Mouse (Mus musculus) megakaryocyte-erythroid progenitor cell, adult 5-6 weeks (primary cell): ENCODE measurements around the gene Ss18l1. TPM values are rescaled to one million over a fixed set of nuclear protein-coding genes. Genes with fewer than 3 reads are reported as not detected.

ENCODE experiments used
- ATAC-seq: replicated peaks from 2 replicates; pipeline ENCODE4 v1.8.0; 2016; ENCODE audit warnings: mild to moderate bottlenecking, inconsistent platforms; ENCODE audit not compliant: severe bottlenecking, poor library complexity, low FRiP score, low TSS enrichment
- total RNA-seq, 2 experiments: library from RNA; stranded (forward) in 1 of 2; stranded (reverse) in 1 of 2; fragments of 200-1000, 215-1000 nt in 1 of 2; fragments of >200 nt in 1 of 2; fragmentation: Nextera tagmentation in 1 of 2; gene quantifications; 2 replicates each; pipeline ENCODE4 v1.2.3; 2014 to 2017

Ss18l1 gene
- total RNA-seq (2014; fragmentation: Nextera tagmentation) (2.2 and 3.4 TPM in 2 replicates), total RNA-seq (2017) (2.3 and 4.0 TPM in 2 replicates)

DNA sequence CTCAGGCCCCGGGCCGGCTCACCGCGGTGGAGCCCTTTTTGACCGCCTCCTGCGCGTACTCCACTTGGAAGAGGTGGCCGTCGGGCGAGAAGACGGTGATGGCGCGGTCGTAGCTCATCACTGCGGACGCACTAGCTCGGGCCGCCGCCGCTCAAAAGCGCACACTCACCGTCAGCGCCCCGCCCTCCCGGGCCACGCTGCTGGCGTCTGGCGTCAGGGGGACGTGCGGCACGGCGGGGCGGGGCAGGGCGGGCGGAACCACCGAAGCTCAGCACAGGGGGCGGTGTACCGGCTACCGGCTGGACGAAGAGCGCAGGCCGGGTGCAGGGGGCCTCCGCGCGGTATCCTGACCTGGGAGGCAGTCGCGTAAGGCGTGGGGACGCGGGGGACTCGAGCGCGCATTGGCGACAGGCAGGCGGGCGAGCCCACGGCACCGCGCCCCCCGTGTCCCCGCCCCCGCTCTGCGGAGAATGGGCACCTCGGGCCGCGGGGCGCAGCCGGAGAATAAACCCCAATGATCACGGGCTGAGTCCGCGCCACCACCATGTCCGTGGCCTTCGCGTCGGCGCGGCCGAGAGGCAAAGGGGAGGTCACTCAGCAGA is at the start of gene Ss18l1, which contains the start of gene Psma7:
Ss18l1 (plus strand) TSS at position 254 of the 602 bp plus-strand sequence.
Psma7 (minus strand) TSS at position 178 of the 602 bp plus-strand sequence.
- peak; percentile 88 for ATAC-seq

DNA sequence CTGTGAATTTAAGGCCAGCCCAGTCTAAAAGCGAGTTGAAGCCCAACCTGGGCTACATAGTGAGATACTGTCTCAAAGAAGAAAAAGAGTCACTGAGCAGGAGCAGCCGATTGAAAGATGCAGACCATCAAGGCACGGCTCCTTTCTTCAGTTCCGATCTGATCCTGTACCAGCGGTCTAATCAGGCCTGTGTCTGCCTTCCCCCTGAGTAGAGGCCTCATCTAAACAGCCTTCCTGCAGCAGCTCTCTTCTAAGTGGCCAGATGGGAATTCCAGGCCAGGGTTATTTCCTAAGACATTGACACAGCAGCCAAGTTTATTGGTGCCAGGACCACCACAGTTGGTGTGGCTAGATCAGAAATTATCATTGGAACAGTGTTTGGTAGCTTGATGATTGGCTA is 49.2 kb upstream of the Ss18l1 start:
- no peak for ATAC-seq

DNA sequence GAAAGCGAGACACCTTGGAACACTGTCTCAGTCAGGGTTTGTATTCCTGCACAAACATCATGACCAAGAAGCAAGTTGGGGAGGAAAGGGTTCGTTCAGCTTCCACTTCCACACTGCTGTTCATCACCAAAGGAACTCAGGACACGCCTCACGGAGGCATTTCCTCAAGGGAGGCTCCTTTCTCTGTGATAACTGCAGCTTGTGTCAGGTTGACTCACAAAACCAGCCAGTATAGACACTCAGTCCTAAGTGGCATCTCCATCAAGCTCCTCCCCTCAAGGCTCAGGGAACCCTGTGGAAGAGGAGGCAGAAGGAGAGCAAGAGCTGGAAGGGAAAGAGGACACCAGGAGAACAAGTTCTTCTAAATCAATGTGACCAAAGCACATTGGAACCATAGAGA is 43.9 kb upstream of the Ss18l1 start:
- ATAC-seq: no peak

DNA sequence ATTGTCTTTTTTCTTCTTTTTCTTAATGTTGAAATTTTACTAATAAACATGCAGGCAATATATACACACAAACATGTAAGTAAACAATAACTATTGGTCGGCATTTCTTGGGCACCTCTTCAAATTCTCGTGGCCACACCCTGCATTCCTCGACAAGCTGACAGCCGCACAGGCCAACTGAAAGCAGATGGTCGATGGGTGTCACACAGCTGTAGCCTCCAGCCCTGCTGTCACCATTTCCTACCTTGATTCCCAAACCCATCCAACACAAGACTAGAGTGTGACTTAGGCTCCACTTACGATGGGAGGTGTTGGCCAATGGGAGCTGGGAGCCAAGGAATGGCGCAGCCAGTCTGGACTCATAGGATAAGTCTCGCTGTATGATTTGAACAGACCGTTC is 40.7 kb upstream of the Ss18l1 start:
- no peak for ATAC-seq

GRCm38 (mm10) chr2:180005656-180006351 is 36.5 kb upstream of the Ss18l1 start:
- ATAC-seq: no peak

- no peak for ATAC-seq
These were observed 35.8 kb upstream of the Ss18l1 start for GRCm38 (mm10) chr2:180006352-180007017.

- no peak for ATAC-seq
These were observed 31.6 kb upstream of the Ss18l1 start for GRCm38 (mm10) chr2:180010686-180011085.

DNA sequence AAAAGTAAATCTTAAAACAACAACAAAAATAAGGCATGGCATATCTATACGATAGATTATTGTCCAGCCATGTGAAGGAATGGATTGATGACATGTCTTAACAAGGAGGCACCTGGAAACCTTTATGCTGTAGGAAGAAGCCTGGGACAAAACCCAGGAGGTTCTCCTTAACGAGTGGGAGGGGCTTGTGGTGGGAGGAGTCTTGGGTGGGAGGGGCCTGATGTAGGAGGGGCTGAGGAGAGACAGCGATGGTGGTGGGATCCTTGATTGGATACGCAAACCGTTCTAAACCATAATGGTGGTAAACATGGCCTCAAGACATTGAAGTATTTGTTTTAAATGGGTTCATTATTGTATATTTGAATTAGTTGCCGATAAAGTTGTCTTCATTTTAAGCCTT is 30.9 kb upstream of the Ss18l1 start:
- no peak for ATAC-seq

- no peak for ATAC-seq
These were observed 28.6 kb upstream of the Ss18l1 start for GRCm38 (mm10) chr2:180013686-180014085.

- no peak for ATAC-seq
These were observed 24.7 kb upstream of the Ss18l1 start for GRCm38 (mm10) chr2:180017632-180018031.

DNA sequence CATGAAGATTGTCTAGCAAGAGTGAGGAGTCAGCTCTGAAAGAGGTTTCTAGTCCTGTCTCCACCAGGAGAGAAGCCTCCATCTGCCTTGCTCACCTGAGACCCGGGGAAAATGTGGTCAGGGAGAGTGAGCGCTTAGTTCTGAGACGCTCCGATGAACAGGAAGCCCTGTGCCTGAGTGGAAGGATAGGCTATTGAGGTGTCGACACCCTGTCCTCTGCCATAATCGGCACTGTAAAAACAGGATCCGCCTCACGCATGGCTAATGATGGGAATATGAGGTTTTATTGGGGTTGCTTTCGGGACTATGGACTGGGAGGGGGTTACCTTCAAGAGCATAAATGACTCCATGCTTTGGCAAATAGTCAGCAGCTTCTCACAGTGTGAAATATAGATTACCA is 23.7 kb upstream of the Ss18l1 start:
- ATAC-seq: no peak

DNA sequence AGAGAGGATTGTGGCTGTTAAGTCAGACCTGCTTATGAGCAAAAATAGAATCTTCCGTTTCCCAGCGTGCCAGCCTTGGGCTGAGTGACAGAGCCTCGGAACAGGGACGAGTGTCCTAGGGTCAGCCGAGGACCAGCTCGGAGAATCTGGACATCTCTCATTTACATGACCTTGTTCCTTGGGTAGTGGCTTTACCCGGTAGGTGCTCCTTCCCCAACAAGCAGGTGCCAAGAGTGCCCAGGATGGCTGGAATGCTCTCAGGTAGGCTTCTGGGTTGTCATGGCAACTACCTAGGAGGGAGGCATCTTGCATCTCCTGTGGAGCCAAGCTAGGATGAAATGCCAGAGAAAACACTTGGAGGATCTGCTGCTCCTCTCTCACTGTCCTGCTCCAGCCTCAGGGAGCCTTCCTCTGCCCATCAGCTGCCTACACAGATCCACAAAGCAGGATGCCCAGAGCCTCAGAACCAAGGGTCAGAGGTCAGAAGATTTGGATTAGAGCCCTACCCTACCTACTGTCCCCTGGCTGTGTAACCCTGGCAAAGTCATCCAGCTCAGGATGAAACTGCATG is 22.1 kb upstream of the Ss18l1 start:
- no peak for ATAC-seq

DNA sequence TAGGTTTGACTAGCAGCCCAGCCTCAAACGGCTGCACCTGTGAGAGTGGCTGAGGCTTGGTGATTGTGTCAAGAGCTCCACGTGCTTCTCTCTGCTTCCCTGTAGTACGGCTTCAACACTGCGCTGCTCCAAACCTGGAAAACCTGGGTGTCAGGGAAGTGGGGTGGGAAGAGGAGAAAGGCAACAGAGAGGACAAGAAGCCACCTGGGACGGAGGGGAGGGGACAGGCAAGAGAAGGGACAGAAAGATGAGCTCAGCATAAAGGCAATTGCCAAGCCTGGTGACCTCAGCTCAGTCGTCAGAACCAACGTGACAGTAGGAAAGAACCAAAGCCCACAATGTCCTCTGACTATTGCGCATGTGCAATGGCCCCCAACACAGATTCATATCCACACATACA is 21.4 kb upstream of the Ss18l1 start:
- no peak for ATAC-seq

- no peak for ATAC-seq
These were observed 19.6 kb upstream of the Ss18l1 start for GRCm38 (mm10) chr2:180022751-180023150.

DNA sequence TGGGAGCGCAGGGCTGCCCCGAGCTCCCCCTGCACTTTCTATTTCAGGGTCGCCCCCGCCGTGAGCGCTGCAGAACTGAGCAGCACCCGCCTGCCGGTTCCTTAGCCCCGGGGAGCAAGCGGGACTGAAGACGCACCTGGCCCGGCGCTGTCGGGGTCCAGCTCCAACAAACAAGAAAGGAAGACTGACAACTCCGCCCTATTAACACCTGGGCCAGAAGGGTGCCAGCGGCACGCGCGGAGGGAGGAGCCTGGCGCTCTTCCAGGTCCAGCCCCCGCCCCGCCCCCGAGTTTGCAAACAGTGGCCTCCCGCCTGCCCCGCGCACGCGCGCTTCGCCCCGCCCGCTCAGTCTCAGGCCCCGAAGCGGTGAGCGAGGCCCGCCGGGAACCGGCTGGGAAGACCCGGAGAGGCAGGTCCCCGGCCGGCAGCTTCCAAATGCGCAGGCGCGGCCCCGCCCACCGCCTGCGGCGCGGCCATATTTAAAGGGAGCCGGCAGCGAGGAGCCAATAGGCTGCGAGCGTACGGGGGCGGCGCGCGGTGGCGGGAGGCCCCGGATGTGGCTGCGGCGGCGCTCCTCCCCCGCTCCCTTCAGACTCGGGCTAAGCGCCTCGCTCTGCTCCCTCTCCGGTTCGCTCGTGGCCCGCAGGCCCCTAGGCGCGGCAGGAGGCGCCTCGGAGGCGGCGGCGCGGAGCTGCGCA is 17.8 kb upstream of the Ss18l1 start, which contains the start of gene Lsm14b:
Lsm14b (plus strand) TSS at position 587 of the 698 bp plus-strand sequence.
- ATAC-seq: peak; percentile 75

DNA sequence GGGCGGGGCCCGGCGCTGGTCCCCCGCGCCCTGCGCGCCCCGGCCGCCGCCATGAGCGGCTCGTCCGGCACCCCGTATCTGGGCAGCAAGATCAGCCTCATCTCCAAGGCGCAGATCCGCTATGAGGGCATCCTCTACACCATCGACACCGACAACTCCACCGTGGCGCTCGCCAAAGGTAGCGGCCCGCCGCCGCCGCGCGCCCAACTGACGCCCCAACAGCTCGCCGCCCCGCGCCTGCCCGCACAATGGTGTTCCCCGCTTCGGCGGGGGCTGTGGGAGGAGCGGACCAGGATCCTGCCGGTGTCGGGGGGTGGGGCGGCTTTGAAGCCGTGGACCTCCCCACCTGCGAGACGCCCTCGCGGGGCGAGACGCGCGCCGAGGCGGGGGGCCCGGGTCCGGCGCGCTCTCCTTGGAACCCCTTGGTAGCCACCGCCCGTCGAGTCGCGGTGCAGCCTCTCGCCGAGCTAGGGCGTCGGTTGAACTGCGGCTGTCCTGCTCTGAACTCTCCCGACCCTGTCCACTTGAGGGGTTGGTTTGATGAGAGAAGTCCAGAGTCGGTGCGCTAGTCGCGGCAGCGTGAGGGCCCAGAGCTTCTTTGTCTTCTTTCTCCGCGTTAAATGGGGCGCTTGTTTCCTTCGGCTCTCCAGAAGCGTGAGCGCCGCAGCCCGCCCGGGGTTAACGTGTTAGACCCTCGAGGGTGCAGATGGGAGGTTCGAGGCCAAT is 17.0 kb upstream of the Ss18l1 start:
- ATAC-seq: no peak; the same call in 1 of the 2 replicates

GRCm38 (mm10) chr2:180025861-180026200 is 16.5 kb upstream of the Ss18l1 start:
- no peak for ATAC-seq

DNA sequence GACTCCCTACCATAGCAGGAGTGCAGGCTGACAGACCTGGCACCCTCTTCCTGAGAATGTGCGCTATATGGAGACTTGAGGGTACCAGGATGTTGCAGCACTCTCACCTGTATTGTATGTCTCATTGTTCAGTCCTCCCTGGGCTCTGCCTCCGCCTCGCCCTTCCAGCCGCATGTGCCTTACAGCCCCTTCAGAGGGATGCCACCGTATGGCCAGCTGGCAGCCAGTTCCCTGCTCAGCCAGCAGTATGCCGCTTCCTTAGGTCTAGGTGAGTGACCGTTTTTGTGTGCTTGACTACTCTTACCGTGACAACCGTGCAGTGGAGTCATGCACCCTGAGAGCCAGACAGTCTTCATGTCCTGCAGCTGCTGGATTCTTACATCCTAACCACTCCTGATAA is 14.5 kb upstream of the Ss18l1 start:
- no peak for ATAC-seq

- no peak for ATAC-seq
These were observed 11.0 kb upstream of the Ss18l1 start for GRCm38 (mm10) chr2:180031270-180031669.
